Mouse (Mus musculus): Measurements from ENCODE around the gene Wipi2. TPM values are rescaled to one million over a fixed set of nuclear protein-coding genes. Genes with fewer than 3 reads are reported as not detected.

Gene Wipi2
- total RNA-seq (2015): 15.0 and 16.9 TPM in 2 replicates
- 20.5 and 26.6 TPM in 2 replicates for total RNA-seq (2017)

DNA sequence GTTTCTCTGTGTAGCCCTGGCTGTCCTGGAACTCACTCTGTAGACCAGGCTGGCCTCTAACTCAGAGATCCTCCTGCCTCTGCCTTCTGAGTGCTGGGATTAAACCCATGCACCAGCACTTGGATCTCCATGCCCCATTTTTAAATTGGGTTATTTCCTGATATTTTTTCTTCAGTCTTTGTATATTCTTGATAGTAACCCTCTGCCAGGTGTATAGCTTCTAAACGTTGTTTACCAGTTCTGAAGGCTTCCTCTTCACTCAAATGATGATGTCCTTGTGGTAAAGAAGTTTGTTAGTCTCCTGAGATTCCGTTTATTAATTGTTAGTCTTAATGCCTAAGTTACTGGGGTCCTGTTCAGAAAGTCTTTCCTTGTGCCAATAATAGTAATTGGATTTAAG lies at the start of gene Wipi2:
Gene Wipi2 (plus strand): TSS at position 301 of the 400 bp plus-strand sequence.
- no peak for ATAC-seq (ENCODE audit: poor library complexity, severe bottlenecking)

DNA sequence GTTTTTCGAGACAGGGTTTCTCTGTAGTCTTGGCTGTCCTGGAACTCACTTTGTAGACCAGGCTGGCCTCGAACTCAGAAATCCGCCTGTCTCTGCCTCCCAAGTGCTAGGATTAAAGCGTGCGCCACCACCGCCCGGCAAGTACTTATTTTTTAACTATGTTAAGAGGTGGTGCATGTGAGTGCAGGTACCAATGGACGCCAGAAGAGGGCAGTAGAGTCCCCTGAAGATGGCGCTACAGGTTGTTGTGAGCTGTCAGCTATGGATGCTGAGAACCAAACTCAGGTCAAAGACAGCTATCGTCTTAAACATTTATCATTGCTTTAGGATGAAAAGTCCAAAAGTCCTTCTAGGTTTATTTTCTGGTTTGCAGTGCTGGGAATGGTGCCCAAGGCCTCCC lies 49.3 kb upstream of the Wipi2 start:
- ATAC-seq (ENCODE audit: poor library complexity, severe bottlenecking): no peak

DNA sequence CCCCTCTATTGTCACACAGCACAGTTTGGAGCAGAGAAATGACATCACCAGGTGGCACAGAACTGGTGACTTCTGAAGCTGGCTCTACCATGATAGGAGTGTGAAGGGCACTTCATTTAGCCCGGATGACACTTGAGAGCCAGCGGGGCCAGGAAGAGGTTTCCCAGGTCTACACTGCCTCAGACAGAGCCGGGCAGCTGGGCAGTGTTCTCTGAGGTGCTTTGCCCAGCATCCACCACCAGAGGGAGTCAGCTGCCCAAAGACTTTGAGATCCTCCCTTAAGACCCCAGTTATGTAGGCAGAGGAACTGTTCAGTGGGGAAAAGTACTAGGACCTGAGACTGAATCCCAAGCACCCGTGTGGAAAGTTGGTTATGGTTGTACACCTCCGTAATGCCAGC lies 46.0 kb upstream of the Wipi2 start:
- peak; percentile 38; the same call in 1 of the 2 replicates for ATAC-seq (ENCODE audit: poor library complexity, severe bottlenecking)

DNA sequence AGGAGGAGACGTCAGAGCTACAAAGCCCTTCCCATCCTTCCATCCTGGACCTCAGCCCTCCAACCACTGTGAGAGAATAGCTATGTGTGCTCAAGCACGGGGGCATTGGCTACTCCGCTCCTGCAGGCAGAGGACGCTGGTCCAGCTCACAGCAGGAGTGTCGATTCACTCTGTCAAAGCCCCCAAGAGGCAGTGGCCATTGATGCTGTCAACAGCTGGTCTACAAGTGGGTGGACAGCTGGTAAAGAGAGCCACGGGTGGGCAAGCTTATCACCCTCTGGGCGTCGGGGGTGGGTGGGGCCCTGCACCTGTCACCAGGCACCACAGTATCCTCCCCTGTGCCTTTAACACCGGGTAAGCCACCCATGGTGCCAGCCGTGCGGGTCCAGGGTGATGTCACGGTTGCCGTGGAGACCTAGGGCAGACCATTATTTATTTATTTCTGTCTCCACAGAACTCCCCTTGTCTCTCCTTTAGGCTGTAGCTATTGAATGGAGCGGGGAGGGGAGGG lies 43.8 kb upstream of the Wipi2 start:
- ATAC-seq (ENCODE audit: poor library complexity, severe bottlenecking): no peak

DNA sequence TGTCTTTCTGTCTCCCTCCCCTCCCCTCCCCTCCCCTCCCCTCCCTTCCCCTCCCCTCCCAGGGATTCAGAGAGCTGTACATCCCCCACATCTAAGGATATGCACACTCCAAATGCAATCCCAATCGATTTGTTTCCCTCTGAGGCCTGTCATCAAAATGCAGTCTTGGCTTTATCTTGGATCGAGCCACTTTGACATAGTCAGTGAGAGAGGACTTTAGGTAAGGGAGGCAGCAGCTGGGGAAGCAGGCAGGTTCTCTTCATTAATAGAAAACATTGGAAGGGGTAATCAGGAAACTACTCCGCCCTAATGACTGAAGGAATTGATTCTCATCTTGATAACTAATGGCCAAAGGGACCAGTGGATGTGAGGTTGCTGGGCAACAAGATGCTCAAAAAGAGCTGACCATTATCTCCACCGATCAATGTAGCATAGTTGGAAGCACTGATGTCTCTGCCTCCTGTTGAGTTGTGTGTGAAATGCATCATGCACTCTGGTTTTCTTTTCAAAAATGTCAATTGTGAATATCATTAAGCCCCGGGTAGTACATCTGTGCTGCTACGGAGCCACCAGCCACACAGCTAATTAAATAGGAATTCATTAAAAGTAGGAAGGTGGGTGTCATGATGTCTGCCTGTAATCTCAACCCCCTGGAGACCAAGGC lies 36.4 kb upstream of the Wipi2 start:
- ATAC-seq (ENCODE audit: poor library complexity, severe bottlenecking): no peak

DNA sequence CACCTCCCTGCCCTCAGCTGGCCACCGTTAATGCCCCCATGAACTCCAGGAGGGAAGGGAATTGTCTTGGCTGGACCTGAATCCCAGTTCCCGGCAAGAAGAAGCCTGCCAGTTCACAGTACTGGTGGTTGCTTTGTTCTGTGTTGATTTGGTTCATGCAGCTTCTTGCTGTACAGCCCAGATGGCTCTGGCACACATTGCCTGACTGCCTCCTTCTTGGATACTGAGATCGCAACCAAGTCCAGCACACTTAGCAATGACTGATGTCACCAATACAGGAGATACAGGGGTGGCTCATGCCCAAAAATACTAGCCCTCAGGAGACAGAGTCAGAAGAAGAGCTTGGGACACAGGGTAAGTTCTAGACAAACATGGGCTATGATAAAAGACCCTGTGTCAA lies 31.8 kb upstream of the Wipi2 start:
- no peak for ATAC-seq (ENCODE audit: poor library complexity, severe bottlenecking)

DNA sequence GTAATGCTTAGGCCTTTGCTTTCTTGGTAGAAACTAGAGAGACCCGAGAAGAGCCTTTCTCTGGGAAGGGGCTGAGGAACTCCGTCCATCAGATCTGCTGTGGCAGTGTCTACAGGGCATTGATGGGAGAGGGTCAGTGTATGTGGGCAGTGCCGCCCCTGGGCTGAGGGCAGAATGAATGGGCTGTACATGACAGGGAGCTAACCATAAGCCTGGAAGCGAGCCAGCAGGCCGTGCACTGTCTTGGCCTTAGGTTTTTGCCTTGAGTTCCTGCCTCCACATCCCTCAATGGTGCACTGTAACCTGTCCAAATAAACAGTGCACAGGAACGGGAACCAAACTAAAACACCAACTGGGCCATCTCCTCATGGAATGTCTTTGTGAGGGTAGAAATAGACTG lies 30.8 kb upstream of the Wipi2 start:
- no peak for ATAC-seq (ENCODE audit: poor library complexity, severe bottlenecking)

DNA sequence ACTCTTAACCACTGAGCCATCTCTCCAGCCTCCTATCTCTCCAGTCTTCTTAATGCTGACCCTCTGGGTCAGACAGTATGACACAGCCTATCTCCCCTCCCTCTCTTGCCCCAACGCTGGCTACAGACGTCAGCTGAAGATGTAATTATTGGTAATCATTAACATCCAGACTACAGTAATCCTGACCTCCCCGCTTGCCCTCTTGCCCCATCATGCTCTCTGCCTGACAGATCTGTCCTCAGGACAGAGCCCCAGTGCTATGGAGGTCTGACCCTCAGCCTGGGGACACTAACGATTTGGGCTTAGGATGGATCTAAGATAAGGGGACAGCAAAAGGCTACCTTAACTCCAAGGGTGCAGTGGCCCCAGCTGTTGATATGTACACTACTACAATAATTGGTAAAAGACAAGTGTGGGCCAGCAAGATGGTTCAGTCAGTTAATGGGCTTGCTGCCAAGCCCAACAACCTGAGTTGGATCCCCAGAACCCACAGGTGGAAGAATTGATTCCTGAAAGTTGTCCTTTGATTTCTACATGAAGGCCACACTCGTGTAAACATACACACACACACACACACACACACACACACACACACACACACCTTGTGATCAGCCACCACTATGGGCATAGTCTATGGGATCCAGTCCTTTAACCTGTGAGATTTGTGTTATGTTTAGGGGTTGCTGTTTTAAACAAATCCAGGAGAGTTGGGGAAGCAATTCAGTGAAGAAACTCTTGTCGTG lies 29.7 kb upstream of the Wipi2 start:
- no peak for ATAC-seq (ENCODE audit: poor library complexity, severe bottlenecking)

DNA sequence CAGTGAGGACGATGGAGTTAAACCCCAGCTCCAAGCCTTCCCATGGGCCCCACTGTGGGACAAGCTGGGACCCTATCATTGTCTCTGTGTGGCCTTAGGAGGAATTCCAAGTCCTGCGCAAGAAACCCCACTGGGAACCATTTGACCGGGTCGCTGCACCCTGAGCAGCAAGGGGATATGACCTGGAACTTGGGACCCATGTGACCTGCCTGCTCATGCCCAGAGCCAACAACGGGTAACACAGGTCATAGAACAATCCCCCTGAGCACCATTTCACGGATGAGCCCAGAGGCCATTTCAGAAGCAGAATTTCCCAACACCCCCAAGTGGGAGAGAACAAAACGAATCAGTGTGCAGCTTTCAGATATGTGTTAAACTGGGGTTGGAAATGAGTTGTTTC lies 23.1 kb upstream of the Wipi2 start:
- ATAC-seq (ENCODE audit: poor library complexity, severe bottlenecking): no peak

DNA sequence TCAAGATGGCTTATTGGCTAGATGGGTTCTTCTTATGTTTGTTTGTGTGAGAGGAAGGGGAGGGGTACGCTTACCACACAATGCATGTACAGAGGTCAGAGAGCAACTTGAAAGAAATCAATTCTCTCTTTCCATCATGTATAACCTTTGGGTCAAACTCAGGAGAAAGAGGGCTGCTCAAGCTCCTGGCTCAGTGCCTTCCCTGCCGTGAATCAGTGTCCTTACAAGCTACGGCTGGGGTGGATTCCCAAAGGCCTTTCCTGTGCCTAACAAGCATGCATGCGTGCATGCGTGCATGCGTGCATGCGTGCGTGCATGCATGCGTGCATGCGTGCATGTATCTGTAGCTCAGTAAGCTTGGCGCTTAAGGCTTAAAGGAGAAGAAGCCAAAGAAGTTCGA lies 22.2 kb upstream of the Wipi2 start:
- no peak for ATAC-seq (ENCODE audit: poor library complexity, severe bottlenecking)

DNA sequence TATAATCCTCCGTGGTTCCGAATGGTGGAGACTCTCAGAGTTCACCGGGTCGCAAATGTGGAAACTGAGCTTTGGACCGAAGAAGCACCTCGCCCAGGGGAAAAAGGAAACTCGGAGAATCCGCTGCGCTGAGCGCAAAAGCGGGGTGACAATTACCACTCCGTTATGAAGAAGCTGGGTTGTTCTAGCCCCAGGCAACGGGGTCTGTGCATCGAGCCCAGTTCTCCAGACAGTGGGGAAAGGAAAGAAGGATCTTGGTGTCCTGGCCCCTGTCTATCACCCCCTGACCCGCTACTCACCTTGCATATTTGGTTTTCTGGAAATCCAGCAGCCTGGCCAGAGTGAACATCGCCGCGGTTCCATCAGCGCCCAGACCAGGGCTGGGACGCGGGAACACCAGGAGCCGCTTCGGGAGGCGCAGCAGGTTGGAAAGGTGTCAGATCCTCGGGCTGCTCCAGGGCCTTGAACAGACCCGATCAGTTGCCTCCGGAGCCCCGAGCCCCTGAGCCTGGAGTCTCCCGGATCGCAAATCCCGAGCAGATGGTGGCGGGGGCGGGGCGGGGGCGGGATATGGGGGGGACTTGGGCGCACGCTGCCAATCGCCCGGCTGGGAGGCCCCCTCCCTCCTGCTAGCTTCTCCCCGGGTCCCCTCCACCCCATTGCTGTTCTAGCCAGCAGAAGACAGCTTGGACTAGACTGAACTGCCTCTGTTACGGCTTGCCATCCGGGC lies 19.1 kb upstream of the Wipi2 start, which contains the start of gene Mmd2:
Gene Mmd2 (minus strand): TSS at position 542 of the 730 bp plus-strand sequence.
- ATAC-seq (ENCODE audit: poor library complexity, severe bottlenecking): no peak

DNA sequence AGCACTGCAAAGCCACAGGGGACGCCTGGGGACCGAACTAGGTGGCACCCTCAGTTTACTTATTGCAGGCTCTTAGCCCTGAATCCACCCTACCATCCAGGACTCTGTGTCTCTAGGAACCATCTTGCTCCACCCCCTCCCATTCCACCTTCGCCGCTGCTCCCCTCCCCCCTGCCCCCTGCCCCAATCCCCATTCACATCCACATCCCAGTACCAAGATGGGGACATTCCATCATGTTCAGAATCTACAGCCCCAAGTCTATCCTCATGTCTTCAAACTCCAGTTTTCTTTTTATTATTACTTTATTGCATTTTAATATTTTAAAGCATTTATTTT lies 18.5 kb upstream of the Wipi2 start:
- no peak for ATAC-seq (ENCODE audit: poor library complexity, severe bottlenecking)

DNA sequence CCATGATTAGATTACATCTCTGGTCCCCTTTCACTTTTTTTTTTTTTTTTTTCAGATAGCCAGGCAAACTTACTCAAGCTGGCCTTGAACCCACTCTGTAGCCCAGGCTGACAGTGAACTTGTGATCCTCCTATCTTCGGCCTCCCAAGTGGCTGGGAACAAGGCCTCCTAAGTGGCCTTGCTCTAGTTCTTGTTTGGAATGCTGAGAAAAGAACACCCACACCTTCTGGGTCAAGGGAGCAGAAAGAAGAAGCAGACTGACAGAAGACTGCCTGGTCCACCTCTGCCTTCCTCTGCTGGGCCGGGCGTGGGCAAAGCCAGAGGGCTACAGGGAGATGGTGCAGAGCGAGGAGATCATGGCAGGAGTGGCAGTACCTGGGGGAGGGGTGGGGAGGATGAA lies 17.1 kb upstream of the Wipi2 start:
- no peak for ATAC-seq (ENCODE audit: poor library complexity, severe bottlenecking)

DNA sequence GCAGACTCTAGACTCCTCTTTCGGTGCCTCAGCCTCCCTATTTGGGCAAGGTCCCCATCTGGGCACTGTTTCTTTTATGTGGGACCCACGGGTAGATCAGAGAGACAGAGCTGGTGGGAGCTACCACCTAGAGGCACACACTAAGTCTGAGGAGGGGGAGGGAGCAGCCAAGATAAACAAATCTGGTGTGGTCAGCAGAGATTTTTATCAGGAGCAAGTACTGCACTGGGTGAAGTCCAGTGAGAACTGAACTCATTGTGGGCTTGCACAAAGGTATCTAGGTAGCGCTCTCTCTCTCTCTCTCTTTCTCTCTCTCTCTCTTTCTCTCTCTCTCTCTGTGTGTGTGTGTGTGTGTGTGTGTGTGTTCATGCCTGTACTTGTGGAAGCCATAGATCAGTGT lies 13.0 kb upstream of the Wipi2 start:
- ATAC-seq (ENCODE audit: poor library complexity, severe bottlenecking): no peak

DNA sequence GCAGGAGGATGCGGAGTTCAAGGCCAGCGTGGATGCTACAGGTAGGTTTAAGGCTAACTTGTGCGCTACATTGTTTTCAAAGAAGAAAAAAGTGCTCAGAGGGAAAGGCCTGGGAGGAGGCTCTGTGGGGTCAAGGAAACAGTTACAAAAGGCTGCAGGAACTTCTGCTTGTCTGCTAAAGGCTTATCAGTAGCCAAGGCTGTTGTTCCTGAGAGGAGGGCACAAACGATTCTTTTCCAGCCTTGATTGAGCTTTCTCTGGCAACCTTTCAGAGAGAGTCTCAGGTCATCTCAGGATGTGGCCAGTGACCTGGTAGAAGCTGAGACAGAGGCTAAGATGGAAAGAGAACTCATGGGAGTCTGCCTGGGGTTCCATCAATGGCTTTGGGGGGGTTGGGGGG lies 11.9 kb upstream of the Wipi2 start:
- ATAC-seq (ENCODE audit: poor library complexity, severe bottlenecking): no peak

DNA sequence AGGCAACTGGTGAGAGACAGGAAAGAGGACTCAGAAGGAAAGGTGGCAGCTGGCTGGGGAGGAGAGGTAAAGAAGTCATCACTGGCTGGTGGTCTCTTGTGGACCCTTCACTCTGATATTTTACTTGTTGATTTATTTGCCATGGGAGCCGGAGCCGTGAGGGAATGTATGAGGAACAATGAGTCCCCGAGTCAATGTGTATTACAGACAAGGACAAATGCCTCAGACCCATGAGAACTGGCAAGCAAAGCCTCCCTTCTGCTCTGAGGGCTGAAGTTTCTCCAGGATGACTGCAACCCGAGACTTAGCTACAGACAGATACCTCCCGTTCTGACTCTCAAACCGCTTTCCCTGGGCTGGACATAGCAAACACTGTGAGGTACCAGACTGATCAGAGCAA lies 11.2 kb upstream of the Wipi2 start:
- ATAC-seq (ENCODE audit: poor library complexity, severe bottlenecking): no peak

DNA sequence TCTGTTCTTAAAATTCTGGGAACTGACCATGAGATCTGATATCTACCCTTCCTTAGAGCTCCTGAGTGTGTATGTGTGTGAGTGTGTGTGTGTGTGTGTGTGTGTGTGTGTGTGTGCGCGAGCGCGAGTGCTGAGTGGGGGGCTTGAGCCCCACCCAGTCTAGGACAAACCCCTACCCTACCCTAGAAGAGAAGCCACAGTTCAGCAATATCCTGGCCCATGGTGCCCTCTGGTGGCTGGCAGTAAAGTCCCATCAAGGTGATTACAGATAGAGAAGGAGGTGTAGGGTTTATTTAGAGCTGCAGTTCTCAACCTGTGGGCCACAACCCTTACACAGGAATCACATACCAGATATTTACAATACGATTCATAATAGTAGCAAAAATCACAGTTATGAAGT lies 7.6 kb upstream of the Wipi2 start:
- no peak for ATAC-seq (ENCODE audit: poor library complexity, severe bottlenecking)

DNA sequence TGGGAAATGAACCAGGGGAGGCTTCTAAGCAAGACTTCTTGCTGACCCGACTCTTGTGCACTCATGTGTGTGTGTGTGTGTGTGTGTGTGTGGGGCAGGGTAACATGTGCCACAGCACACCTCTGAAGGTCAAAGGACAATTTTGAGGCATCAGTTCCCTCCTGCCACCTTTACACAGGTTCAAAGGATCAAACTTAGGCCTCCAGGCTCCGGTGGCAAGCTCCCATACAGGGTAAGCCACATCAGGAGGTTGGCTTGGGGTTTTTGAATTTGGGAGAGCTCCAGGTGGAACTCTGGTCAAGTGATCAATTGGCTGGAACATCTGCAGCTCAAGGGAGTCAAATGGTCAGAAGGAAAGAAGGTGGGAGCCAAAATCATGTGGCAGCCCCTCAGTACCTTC lies 6.1 kb upstream of the Wipi2 start:
- no peak for ATAC-seq (ENCODE audit: poor library complexity, severe bottlenecking)

DNA sequence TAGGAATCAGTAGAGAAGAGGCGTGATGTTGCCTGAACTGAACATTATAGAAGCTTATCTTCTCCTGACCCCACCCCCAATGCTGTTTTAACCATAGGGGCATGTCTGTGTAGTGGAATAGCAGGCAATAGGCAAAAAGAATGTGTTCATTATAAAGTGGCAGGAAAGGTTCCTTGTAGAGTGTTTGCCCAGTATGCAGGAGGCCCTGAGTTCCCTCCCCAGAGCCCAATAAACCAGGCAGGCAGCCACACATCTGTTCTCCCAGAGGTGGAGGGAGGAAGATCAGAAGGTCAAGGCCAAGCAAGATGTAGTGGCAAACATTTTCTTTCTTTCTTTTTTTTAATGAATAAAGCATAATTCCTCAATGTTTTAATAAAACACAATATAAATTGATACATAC lies 5.4 kb upstream of the Wipi2 start:
- ATAC-seq (ENCODE audit: poor library complexity, severe bottlenecking): no peak

DNA sequence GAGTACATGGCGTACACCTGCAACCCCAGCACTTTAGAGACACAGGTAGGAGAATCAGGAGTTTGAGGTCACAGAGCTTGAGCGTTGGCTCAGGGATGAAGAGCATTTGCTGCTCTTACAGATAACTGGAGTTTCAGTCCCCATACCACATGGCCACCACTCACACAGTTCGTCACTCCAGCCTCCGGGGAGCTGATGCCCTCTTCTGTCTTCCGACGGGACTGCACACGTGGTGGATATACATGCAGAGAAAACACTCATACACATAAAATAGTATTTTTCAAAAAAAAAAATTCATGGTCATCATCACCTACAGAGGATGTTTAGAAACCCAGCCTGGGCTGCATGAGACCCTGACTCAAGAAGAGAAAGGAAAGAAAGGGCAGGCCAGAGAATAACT lies 4.4 kb upstream of the Wipi2 start:
- no peak for ATAC-seq (ENCODE audit: poor library complexity, severe bottlenecking)

DNA sequence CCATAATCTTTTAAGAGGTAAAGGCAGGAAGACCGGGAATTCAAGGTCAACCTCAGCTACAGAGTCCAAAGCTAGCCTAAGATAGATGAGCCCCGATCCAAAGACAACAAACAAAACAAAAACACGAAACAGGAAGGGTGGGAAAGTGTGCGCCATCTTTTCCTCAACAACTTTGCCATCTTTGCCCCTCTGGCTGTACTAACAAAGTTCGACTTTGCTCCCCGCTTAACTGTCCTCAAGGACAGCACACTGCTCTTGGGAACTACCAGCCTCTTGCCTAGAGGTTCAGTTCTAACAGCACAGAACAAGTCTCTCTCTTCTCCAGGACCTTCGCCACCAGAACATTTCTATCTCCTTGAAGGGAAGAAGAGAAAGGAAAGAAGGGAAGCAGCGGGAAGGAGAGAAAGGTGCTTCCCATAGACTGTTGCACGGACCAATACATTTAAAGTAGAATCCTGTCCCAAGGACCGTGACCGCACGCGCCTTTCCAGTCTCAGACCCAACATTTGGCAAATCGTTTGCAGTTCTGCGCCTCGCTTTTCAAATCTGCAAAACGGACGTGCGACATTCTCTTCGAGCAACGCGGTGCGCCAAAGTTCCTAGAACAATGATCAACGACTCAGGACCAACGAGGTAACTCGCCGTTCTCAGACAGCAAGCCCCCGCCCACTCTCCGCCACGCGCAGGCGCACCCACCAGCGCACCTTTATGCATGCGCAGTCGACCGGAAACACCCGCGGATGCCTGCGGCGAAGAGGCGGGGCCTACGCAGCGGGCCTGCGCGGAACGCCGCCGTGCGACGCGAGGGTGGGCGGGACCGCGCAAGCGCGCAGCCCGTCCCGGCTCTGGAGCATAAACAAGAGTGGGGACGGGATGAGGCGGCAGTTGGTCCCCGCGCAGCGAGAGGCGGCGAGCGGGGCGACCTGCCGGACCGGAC lies 1.5 kb downstream of the Wipi2 start:
- ATAC-seq (ENCODE audit: poor library complexity, severe bottlenecking): peak; percentile 94

All from megakaryocyte, adult 5-6 weeks (primary cell).